Mouse (Mus musculus) embryo, embryonic 10 days (tissue): ENCODE results near the gene Dpagt1.
A peak's percentile ranks its signal among the peaks of the same experiment; 100 is the strongest.
"Not testable (repeated sequence)": the region's sequence is repeated elsewhere in the genome, so short reads cannot be mapped to it uniquely, and the experiment has no call there.

ENCODE experiments used
- DNase-seq: peaks from one replicate; pipeline ENCODE4 v3.0.0-alpha.2; 2015; ENCODE audit warnings: low spot score

Gene Dpagt1

DNA sequence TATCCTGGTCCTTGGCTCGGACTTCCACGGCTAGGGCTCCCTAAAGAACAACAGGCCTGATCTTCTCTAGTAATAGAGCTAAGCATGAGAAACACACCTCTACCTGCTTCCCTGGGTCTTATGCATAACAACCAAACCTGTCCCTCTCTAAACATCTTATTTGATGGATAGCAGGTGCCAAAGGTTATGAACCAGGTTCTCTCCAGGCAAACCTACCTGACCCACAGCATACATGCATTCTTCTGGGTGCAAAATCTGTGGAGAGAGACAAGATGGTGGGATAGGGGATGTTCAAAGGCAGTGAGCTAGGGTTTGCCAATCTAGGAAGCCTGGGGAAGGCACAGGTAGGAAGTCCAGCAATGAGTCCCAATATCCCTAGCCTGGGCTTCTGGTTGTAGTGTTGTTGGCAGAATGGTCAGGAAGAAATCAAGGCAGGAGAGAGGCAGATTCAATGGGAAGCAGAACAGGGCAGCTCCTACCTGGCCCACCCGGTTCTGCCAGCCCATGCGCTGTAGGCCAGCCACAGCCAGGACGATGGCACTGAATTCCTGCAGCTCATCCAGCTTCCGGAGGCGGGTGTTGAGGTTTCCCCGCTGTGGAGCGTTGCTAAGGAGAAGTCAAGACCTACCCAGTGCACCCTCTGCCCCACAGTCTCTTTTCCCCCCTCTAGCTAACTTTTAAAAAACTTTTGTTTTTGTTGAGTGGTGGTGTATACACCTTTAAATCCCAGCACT is 11.8 kb downstream of the Dpagt1 start:
- peak; percentile 19 for DNase-seq

DNA sequence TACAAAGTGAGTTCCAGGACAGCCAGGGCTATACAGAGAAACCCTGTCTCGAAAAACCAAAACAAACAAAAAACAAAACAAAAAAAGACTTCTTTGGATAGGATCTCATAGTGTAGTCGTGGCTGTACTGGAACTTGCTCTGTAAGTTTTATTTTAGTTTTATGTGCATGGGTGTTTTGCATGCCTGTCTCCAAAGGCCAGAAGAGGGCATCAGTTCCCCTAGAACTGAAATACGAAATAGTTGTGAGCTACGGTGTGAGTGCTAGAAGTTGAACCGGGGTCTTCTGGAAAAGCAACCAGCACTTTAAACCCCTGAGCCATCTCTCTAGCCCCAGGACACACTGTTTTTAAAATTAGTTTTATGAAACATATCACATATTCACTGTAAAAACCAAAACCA is 12.8 kb downstream of the Dpagt1 start:
- no peak for DNase-seq

DNA sequence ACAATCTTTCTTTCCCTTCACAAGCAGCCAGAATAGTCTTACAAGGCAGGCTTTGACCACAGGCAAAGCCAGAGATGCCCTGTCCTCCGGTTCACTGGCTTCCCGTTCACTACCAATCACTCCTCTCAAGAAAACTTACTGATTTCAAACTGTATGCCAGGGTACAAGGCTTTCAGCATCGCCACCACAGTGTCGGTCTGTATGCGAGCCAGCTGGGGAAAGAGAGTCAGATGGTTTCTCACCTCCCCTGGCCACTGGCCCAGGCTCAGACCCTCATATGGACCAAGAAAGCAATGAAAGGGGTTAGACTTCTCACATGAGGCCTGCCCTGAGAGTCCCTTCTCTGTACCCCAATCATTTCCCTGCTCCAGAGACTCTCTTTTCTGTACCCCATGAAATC is 15.7 kb downstream of the Dpagt1 start:
- DNase-seq: no peak

DNA sequence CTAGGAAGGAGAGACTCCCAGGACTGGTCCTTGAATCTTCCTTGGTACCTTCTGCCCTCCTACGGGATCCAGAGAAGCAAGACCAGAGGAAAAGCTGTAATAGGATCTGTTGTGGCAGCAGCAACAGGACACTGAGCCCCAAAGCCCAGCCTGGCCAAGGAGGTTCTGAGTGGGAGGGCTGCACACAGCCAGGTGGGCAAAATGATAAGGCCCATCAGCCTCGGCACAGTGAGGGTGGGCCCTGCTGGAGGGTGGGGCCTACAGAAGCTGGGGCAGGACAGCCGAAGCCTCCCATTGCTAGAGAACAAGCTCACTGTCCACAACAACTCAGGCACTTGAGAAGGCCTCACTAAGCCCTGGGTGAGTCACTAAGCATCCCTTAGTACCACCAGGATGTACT is 16.4 kb downstream of the Dpagt1 start:
- no peak for DNase-seq

DNA sequence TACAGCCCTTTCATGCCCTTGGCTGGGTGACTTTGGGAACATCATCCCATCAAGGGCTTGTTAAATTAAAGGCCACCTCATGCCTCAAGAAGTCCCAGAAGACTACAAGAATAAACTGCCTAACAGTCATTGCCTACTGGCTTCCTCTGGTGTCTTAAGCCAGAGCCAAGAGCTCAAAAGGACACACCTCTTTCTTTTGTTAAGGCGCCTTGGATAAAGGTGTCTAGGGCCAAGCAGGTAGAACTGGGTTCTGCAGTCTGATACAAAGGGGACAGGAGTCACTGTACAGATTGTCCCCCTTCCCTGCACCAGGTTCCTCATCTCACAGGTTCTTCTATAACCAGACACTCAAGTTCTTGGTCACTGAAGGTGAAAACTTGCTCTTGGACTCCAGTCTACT is 16.8 kb downstream of the Dpagt1 start:
- no peak for DNase-seq

DNA sequence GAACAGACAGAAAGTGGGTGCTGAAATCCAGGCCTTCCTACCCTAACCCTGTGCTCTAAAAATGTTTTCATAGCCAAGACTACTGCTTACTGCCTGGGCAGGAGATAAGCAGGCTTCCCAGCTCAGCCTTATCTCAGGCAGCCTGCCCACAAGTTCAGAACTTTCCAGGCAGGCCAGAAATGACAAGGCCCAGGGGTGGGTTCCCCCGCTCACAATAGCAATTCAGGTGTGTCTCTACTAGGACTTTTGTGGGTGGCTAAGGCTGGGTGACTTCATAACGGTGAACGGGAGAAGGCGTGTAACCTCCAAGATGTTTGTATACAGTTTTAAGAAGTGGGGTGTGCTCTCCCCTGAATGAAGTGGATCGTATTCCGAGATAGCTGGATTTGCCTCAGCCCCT is 17.5 kb downstream of the Dpagt1 start:
- peak; percentile 17 for DNase-seq

DNA sequence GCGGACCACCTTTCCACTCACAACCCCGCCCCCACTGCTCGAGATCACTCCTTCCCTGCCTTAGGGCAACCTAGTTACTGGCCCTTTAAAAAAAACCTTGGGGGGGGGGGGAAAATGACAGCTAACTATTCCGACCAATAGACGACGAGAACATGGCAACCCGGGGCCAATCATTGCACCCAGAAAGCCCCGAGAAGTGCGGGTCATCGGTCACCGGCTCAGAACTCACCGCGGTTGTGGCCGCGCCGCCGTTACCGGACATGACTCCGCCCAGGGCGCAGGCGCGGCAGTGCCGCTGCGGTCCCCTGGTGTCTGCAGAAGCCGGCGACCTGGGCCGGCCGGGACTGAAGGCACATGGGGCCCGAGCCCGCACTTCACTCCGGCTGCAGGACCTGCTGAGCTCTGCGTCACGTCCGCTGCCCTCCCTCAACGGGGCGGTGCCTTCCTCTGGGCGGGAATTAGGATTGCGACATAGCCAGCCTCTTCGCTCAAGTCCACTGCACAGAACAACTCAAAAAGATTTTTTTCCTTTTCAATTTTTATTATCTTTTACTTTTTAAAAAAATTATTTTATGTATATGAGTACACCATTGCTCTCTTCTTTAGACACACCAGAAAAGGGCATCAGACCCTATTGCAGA is 18.1 kb downstream of the Dpagt1 start, which contains the start of gene Hmbs:
Gene Hmbs, minus strand, starts transcription at position 448 of the 641 bp plus-strand sequence.
- DNase-seq: peak; percentile 96

DNA sequence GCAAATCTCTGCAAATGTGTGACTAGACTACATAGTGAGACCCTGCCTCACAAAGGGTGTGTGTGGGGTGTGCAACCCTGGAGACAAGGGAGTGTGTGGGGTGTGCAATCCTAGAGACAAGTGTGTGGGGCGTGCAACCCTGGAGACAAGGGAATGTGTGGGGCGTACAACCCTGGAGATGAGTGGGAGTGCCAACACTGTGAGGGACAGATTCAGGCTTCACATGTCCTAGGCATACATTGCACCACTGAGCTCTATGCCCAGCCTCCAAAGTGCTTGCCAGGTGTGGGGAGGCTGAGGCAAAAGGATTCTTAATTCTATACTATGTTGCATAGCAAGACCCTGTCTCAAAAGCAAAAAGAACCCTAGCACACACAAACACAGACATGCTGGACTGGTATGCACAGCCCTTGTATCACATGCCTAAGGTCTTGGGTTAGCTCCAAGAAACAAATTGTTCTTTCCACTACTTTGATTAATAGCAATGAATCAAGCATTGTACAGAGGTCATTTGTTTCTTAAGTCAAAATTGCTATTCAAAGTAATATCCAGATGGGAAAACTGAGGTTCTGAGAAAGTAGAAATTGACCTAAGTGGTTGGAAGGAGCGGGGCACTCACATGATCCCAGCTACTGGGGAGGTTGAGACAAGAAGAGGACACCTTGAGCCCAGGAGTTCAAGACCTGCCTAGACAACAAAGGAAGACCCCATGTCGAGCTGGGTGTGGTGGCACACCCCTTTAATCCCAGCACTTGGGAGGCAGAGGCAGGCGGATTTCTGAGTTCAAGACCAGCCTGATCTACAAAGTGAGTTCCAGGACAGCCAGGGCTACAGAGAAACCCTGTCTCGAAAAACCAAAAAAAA is 20.0 kb downstream of the Dpagt1 start:
- no peak for DNase-seq

DNA sequence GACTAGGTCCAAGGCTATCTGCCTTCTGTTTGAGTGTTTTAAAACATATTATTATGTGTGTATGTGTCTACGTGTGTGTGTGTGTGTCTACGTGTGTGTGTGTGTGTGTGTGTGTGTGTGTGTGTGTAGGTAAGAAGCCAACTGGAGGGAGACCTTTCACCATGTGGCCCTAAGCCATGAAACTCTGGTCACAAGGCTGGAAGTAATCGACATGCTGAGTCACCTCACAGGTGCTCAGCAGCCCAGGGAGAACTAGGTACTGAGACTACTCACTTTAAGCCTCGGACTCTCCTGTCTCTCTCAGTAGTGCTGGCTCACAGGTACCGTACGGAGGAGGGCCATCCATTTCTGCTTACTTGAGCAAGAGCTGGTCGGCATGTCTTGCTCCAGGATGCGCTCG is 21.3 kb downstream of the Dpagt1 start:
- no peak for DNase-seq

DNA sequence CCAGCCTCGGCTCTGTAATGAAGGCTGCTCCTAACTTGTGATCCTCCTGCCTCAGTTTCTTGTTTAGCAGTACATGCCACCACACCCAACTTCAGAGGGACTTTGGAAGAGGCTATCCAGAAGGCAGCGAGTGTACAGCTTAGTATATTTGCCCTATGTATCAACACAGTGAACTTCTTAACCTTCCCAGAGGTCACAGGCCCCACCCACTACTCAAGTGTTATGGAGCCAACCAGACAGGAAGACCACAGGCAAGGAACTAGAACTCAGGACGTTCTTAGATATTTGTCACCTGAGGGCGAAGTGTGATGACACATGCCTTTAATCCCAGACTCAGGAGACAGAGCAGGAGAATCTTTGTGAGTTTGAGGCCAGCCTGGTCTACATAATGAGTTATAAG is 21.8 kb downstream of the Dpagt1 start:
- no peak for DNase-seq

DNA sequence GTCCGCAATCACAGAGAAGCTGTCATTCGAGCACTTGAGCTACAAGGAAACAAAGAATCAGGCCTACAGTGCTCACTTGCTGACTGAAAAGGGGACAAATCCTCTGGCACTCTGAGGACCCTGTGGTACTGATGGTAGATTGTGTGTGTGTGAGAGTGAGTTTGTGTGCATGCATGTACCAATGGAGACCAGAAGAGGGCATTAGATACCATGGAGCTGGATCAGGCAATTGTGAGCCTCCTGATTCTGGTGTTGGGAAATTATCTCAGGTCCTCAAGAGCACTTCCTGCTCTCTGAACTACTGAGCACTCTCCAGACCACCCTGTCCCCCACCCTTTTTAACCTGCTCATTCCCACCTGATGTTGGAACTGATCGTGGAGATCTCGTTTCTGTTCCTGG is 22.7 kb downstream of the Dpagt1 start:
- DNase-seq: no peak

DNA sequence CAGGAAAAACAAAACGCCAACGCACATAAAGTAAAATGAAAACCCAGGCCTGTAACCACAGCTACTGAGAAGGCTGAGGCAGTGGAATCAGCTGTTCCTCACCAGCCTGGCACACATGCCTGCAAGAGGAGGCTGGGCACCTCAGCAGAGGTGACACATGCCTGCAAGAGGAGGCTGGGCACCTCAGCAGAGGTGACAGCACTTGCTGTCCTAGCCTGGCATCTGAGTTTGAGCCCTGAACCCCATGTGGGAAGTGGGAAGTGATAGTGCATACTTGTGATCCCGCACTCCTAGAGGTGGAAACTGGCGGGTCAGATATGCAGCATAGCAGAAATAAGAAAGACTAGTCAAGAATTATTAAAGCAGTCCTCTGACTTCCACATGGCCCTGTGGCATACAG is 25.6 kb downstream of the Dpagt1 start:
- no peak for DNase-seq

DNA sequence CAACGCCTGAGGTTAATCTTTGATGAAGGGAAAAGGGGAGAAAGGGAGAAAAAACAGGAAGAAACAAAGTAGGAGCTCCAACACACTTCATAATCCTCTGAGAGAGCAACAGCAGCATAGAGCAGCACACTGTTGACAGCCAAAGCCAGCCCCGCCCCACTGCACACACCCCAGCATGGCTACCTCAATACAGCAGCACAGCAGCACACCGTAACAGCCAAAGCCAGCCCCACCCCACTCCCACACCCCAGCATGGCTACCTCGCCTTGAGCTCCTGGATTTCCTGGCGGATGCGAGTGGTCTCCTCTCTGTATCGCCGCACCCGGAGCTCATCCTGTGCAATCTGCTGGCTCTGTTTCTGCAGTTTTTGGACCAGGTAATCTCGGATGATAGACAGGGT is 26.5 kb downstream of the Dpagt1 start:
- DNase-seq: no peak

DNA sequence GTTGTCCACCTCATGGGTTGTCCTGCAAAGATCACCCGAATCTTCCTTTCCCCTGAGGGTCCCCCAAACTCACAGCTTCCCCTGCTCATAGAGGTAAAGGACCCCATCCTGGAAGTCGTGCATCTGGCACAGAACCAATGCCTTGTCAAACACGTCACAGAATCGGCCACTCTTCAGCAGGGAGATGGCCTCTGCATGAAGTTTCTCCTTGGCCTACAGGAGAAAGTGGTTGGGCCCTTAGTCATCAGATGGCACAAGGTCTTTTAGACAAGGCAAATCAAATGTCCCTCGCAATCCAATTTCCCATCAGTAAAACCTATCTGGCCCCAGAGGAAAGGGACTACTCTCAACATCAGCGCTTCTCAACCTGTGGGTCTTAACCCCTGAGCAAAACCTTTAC is 27.3 kb downstream of the Dpagt1 start:
- DNase-seq: no peak

DNA sequence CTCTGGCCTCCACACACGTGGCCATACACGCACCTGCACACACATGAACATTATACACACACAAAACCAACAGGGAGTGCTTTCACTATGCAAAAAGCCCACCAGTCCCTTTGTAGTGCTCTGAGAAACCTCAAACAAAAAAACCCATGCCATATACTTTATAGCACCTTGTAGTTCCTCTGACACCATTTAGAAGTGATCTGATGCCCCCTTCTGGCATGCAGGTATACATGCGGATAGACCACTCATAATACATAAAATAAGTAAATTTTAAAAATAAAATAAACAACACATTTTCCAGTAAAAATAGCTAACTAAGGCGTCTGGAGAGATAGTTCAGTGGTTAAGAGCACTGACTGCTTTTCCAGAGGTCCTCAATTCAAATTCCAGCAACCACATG is 31.4 kb downstream of the Dpagt1 start:
- peak; percentile 45 for DNase-seq

DNA sequence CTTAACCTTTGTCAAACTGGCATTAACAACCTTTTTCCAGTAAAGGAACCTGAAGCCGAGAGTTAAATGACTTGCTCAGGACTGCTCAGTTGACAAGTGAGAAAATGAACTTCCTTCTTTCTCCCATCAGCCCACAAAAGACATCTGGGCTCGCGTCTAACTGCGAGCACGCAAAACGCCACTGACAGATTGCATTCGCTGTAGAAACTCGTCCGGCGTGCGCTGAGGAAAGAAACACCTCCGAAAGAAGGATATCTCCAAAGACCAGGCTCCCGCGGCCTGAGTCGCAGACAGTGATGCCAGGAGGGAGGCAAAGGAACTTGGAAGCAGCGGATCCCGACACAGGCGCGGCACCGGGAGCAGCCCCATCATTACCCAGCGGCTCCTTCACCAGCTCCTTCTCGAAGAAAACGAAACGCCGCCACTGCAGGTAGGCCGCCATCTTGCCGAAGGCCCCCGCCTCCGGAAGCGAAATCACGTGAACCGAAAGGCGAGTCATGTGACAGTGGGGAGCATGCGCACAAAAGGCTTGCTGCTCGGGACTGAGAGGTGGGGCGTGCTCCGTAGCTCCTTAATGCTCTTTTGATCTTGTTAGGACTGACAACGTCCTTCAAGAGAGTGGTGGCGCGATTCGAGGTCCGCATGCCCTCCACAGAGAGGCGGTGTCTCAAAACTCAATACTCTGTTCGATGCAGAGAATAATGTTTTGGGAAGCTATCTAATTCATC is 35.5 kb downstream of the Dpagt1 start, which contains the start of gene Vps11:
Gene Vps11, minus strand, starts transcription at position 481 of the 728 bp plus-strand sequence.
- DNase-seq: peak; percentile 99

DNA sequence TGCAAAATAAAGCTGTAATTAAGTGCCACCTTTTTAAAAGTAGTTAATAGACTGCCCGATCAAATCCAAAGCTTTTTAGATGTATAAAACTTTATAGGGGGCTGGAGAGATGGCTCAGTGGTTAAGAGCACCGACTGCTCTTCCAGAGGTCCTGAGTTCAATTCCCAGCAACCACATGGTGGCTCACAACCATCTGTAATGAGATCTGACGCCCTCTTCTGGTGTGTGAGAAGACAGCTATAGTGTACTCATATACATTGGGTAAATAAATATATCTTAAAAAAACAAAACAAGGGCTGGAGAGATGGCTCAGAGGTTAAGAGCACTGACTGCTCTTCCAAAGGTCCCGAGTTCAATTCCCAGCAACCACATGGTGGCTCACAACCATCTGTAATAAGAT is 36.1 kb downstream of the Dpagt1 start:
- not testable (repeated sequence) for DNase-seq

DNA sequence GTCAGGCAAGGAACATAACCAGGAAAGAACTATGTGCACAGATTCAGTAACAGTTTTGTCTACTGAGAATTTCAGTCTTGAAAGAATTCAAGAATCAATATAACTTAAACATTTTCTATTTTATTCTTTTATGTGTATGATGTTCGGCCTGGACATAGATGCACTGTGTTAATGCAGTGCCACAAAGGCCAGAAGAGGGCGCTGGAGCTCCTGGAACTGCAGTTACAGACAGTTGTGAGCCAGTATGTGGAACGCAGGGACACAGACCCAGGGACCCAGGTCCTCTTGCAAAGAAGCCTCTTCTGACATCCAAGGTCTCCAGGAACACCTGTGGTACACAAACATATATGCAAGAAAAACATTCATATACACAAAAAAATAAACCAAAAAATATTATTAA is 38.7 kb downstream of the Dpagt1 start:
- peak; percentile 26 for DNase-seq

DNA sequence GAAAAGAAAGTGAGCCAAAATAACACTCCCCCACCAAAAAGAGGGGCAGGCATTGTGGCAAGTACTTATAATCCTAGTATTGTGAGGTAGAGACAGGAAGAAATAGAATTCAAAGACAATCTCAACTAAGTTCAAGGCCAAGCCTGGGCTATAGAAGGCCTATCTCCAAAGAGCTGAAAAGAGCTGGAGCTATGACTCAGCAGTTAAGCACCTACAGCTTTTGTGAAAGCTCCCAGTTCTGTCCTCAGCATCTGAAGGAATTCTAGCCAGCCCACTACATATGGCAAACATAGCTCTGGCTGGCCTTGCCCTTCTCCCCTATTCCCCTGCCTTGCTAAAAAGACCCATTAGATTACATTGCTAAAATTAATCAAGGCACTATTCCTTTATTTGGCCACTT is 47.6 kb downstream of the Dpagt1 start:
- DNase-seq: no peak

DNA sequence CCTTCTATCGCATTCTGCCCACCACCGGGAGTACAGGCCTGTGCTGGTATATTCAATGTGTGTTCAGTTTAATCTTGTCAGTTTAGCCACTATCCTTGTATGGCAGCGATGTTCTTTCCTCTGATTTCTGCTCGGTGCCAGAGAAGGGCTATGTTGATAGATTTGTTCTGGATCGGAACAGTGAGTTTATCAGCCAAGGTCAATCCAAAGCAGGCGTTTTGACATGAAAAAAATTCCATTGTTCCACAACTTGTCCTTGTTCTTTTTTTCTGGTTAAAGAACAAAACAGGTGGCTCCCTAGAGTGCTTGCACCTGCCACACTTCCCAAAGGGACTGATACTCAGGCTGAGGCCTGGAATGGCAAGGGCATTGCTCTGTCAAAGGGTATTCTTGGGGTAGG is 50.3 kb downstream of the Dpagt1 start:
- no peak for DNase-seq

DNA sequence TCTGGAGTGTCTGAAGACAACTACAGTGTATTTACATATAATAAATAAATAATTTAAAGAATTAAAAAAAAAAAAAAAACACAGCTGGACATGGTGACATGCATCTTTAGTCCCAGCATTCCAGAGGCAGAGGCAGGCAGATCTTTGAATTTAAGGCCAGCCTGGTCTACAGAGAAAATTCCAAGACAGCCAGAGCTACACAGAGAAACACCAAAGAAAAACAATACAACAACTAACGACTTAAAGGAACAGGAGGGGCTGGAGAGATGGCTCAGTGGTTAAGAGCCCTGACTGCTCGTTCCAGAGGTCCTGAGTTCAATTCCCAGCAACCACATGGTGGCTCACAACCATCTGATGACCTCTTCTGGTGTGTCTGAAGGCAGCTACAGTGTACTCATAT is 51.5 kb downstream of the Dpagt1 start:
- not testable (repeated sequence) for DNase-seq

DNA sequence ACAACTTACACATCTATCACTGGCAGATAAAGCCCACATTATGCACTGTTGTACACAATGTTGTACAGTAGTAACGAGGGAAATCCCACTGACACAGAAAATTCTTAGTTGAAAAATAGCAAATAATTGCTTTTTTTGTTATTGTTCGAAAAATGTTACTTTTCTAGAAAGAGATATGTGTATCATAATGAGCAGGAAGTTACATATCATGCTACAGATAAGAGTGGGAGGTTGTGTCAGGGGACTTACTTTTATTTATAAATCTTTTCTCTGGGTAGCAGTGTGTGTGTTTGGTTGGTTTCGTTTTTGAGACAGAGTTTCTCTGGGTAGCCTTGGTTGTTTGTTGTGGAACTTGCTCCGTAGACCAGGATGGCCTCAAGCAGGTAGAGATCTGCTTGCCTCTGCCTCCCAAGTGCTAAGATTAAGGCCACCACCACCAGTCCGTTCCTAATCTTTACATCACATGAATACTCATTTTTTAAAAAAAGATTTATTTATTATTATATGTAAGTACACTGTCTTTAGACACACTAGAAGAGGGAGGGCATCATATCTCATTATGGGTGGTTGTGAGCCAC is 52.4 kb downstream of the Dpagt1 start:
- DNase-seq: no peak
